Mouse (Mus musculus) heart, adult 2 months (tissue): ENCODE data around the gene Tmem236.

Experiments
- CTCF ChIP-seq: fragments of 200-600 bp; IDR thresholded peaks from 2 replicates; pipeline ENCODE4 v1.8.1; 2022; ENCODE audit warnings: antibody characterized with exemption, mild to moderate bottlenecking, moderate library complexity
- POLR2A ChIP-seq: fragments of 200-500 bp; IDR thresholded peaks from 2 replicates; pipeline ENCODE4 v1.6.1; 2011; ENCODE audit warnings: mild to moderate bottlenecking, low read depth, low read length, control low read depth; ENCODE audit not compliant: insufficient read depth

- TF ChIP-seq CTCF: no peak
- TF ChIP-seq POLR2A: no peak
Observed at GRCm38 (mm10) chr2:14211606-14212005, 37.3 kb downstream of the Tmem236 start.
